Mouse (Mus musculus) bone marrow, adult 2 months (tissue): Measurements from ENCODE around the gene Lysmd4.

Experiments
- CTCF ChIP-seq: fragments of 200-500 bp; IDR thresholded peaks from 2 replicates; pipeline ENCODE4 v1.5.1; 2011; ENCODE audit warnings: low read length, control low read depth; ENCODE audit not compliant: control insufficient read depth, insufficient read depth
- POLR2A ChIP-seq: fragments of 200-500 bp; IDR thresholded peaks from 2 replicates; pipeline ENCODE4 v1.6.1; 2011; ENCODE audit warnings: low read depth, mild to moderate bottlenecking, control low read depth, low read length, borderline replicate concordance; ENCODE audit not compliant: control insufficient read depth

DNA sequence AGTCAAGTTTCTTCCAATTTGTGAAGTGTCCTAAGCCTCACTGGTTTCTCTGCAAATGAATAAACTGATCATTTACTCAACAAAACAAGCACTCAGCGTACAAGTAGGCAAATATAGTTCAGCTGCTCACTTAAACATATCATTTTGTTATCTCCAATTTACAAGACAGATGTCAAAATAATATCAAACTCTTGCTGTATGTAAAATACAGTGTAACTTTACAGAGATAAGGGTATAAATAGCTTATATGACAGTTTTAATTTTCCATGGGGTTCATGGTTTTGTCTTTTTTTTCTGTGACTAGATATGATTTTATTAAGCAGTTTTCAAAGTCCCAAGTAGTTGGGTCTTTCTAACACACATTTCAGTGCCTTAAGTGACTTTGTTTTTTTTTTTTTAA, 22.9 kb downstream of the Lysmd4 start:
- TF ChIP-seq CTCF (no peak), POLR2A (no peak)
